Mouse (Mus musculus) layer of hippocampus, postnatal 10 days (tissue): ENCODE measurements around the gene Htra1. TPM values are rescaled to one million over a fixed set of nuclear protein-coding genes. Genes with fewer than 3 reads are reported as not detected.

Source experiments
- DNase-seq, 2 experiments: peaks; one replicate each; pipeline ENCODE4 v3.0.0; 2021; ENCODE audit warnings: low spot score in 2 of 2
- long read RNA-seq: library from polyadenylated mRNA; stranded (forward); transcript quantifications from one replicate; pipeline ENCODE4 v2.0.0, GENCODE M21; 2023
- total RNA-seq, 2 experiments: library from RNA; stranded (reverse); gene quantifications; 2 replicates each; pipeline ENCODE4 v1.2.3; 2021

Gene Htra1
- total RNA-seq = 100 to 1,000 TPM; 228 to 241 TPM
- long read RNA-seq, transcript Htra1-201 (9 exons, 2,041 nt) = major isoform, 585 of 629 reads
- long read RNA-seq, partial matches to known transcripts = 19 of 629 reads
- long read RNA-seq, other reads (novel, unspliced or antisense) = 25 of 629 reads

- peak; percentile 78 to 87 for DNase-seq
These were observed at the start of gene Htra1 for GRCm38 (mm10) chr7:130935793-130936471. Gene Htra1 (plus strand): TSS chr7:130936111.

GRCm38 (mm10) chr7:130886246-130886645 lies 49.7 kb upstream of the Htra1 start:
- DNase-seq = no peak

DNA sequence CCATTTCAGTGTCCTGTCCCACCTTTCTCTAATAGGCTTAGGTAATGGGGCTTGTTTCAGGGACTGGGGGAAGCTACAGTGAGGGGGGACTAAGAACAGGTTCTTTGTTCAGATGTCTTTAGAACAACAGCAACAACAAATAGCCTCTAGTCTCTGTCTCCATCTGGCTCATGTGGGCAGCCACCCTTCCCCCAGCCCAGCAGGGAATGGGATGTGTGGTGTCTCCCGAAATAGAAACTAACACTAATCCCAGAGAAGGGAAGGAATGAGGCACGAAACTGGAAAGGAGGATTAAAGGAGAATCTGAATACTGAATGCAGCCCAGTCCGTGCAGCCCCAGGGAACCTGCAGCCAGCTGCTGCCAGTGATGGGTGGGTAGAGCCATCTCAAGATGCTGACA lies 48.0 kb upstream of the Htra1 start:
- DNase-seq = no peak

DNA sequence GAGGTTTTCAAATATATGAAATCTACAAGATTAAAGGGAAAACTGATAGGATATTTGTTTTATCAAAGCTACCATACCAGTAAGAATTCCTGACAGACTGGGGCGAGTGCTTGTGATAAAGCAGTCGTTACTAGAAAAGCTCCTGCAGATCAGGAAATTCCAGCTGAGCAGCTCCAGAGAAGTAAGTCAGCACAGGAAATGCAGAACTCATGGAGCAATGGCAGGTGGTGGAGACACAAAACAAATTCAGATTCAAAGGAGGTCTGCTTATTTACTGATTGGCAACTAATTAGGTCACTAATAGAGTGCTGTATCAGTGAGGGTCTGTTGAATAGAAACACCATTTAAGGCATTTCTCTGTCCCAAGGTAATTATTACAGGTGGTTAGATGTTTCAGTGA lies 45.0 kb upstream of the Htra1 start:
- DNase-seq = no peak

GRCm38 (mm10) chr7:130892973-130893372 lies 42.9 kb upstream of the Htra1 start:
- no peak for DNase-seq

DNA sequence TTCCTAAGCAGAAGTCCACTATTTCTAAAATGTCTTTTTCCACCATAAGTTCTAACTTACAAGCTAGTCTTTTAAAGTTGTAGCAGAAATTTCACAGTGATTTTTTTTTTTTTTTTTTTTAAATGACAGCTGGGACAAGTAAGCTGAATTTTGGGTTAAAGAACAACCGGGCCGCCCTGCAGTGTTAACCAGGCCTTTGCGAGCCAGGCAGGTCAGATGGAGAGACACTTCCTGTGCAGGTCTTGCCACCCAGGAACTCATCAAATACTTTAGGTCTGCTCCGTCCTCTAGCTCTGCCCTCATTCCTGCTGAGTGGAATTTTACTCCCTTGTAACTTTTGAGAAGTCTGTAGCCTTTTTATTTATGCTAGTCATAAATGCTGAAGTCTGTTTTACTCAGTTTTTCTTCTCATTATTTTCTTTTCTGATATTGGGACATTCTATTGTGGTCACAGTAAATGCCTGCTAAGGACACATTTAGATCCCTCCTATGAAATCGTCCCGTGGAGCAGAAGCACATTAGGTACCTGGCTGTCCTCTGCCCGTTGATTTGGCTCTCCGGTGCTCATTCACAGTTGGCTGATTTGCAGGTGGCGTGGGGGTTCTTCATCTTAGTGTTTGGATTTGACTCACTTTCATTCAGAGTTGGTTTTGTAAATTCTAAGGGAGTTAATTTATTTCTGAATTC lies 40.8 kb upstream of the Htra1 start:
- no peak for DNase-seq

- no peak for DNase-seq
These were observed 40.3 kb upstream of the Htra1 start for GRCm38 (mm10) chr7:130895618-130895945.

- DNase-seq = no peak
These were observed 39.8 kb upstream of the Htra1 start for GRCm38 (mm10) chr7:130896064-130896463.

DNA sequence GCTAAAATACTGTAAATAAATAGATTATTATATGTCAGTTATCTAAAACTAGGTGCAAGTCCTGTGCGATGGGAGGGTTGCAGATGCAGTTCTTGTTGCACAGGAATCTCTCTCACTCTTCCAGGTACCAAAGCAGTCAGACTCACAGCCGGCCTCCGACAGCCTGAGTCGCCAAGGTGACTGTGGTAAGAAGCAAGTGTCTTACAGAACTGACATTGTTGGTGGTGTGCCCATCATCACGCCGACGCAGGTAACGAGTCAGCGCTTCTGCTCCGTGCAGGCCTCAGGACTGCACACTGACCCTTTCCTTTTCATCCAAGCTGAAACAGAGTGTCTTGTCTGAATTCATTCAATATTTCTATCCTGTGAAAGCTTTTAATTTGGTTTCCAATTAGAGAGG lies 38.7 kb upstream of the Htra1 start:
- no peak for DNase-seq

- no peak for DNase-seq
These were observed 37.5 kb upstream of the Htra1 start for GRCm38 (mm10) chr7:130898373-130898772.

- no peak for DNase-seq
These were observed 35.6 kb upstream of the Htra1 start for GRCm38 (mm10) chr7:130900233-130900848.

DNA sequence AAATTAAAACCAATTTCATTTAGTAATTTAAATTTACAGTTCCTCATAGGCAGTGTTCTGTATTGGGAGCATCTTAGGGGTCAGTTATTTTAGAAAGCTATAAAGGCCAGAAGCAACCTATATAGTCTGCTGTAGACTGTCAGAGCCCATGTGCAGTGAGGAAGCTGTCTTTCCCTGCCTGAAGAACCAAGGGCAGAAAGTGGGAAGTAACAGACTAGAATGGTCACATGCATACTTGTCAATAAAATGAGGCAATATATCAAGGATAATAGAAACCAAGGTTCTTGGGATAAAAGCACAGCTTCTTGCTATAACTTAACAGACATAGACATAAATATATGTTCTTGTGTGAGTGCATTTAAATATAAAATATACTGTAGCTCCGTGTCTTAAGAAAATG lies 33.0 kb upstream of the Htra1 start:
- DNase-seq = no peak

GRCm38 (mm10) chr7:130903505-130904074 lies 32.3 kb upstream of the Htra1 start:
- no peak for DNase-seq

DNA sequence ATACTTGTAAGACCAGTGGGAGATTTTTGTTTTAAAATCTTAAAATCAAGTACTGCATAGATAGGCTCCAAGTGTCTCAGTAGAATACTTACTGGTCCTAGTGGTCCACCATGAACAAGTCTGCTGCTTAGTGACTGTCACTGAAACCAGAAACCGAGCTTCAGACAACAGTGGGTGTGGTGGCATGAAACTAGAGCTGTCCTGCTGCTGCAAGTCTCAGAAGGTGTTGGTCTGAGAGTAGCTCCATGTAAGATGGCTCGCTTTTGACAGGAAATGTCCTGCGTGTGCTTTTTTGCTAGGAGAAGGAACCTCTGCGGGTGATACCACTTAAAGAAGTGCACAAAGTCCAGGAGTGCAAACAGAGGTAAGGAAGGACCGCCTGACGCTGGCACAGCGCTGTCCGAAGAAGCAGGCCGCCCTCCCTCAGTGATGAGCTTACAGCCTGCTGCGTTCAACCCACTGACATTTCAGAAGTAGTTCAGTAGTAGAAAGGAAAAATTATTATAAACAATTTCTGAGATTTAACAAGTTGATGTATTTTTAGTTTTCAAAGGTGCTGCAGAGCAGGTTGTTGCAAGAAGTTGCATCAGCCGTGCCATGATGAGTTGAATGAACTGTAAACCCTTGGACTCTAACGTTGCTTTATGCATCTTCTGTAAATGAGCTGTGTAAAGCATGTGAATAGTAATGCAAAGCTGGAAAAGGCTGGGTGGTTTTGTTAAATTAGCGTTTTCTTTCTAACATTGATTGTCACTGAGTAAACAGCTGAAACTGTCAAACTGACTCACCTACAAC lies 31.1 kb upstream of the Htra1 start:
- DNase-seq = no peak

GRCm38 (mm10) chr7:130910841-130911240 lies 25.1 kb upstream of the Htra1 start:
- DNase-seq = no peak

DNA sequence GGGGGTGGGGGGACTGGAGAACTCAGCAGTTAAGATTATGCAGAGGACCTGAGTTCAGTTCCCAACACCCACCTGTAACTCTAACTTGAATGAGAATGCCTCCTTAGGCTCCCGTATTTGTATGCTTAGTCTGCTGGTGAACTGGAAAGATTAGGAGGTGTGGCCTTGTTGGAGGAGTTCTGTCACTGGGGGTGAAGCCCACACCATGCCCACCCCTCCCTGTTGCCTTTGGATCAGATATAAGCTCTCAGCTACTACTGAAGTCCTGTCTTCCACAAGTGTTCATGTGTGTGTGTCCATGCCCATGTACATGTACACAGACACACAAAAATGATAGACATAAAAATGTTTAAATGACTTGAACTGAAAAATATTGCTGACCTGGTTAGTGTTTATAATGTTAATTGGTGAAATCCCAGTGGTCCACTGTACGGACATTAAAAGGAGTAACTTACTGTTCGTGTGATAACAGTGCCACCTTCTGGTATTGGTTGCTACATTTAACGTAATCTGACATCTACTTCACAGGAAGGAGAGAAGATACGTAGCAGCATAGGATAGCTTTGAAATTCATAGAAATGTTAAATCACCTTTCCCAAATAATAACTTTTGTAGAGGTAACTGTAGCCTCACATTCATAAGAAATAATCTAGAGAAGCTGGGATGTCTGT lies 21.1 kb upstream of the Htra1 start:
- no peak for DNase-seq

DNA sequence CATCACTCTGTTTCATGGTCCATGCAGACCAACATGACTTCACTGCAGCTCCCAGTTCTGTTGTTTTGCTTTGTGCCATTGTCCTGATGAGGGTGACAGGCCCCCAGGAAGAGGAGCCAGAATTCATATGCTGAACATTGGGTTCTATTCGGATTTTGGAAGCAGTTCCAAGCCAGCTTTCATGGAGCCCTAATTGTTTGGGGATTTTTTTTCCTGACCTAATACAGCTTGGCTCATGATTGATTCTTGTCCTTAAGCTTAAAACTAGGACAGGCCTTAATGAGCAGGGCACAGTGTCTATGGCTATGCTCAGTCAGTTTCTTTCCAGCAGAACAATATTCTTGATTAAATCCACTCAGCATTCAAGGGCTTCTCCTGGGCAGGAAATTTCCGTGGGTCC lies 17.7 kb upstream of the Htra1 start:
- DNase-seq = no peak

DNA sequence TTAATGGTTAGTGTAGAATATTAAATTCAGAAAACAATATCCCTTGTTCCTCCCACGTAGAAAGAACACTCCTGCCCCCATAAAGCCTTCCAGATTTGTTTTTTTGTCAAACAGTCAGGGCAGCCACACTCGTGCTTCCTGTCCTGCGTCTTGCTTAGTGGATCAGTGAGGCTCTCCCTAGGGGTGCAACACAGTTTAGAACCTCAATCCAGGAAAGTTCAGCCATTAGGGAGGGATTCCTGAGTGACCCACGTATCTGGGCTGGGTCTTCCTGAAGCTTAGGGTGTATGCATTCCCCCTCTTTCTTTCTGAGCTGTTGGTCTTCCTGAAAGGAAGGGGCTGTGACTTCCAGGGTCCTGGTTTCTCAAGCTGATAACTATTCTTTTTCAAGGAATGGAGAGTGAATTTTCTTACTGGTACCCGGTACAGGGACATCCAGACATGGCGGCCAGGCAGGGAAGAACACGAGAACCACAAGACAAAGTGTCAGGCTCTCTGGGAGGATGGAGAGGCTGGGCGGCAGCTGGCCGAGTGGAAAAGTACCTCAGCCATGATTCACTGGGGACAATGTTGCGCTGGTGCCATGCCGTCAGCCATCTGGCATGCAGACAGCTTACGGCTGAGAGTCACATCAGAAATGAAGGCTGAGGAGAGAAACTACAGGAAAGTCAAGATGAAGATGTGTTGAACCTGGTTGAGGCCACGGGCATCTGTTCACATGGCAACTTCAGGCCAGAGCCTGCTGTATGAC lies 12.8 kb upstream of the Htra1 start:
- no peak for DNase-seq

GRCm38 (mm10) chr7:130930401-130930800 lies 5.5 kb upstream of the Htra1 start:
- DNase-seq = no peak

GRCm38 (mm10) chr7:130932921-130933320 lies 3.0 kb upstream of the Htra1 start:
- no peak for DNase-seq
